Comparison of ENCODE assay signal across 26 mouse cellular contexts in genomic region chr7:97632897-97633296, GRCm38 (mm10).
"Had no signal": no experiment of that assay in that cellular context is flagged by ENCODE, and none has a peak within 500 bp of the region (broad histone marks: within the 10 kb centered on the region; RNA-seq: fewer than 3 reads in every experiment).

No protein-coding gene starts in this region.

- H3K4me2 ChIP-seq: heart, embryonic 11.5 days; heart, embryonic 13.5 days; heart, embryonic 15.5 days; hindbrain, embryonic 13.5 days; hindbrain, embryonic 15.5 days; kidney, embryonic 15.5 days; limb, embryonic 13.5 days; limb, embryonic 15.5 days; liver, embryonic 12.5 days had no signal

- ATAC-seq: hindbrain, postnatal 0 days; intestine, embryonic 16.5 days; liver, embryonic 12.5 days had no signal

- H3K9ac ChIP-seq: heart, embryonic 13.5 days; heart, embryonic 15.5 days; hindbrain, embryonic 13.5 days; hindbrain, embryonic 15.5 days; kidney, embryonic 15.5 days; limb, embryonic 13.5 days; limb, embryonic 15.5 days; liver, embryonic 12.5 days had no signal

- H3K4me1 ChIP-seq: hindbrain, embryonic 13.5 days; hindbrain, embryonic 15.5 days; kidney, embryonic 15.5 days; limb, embryonic 15.5 days; liver, embryonic 12.5 days had no signal

- H3K27ac ChIP-seq: heart, adult 2 months; heart, embryonic 13.5 days; heart, embryonic 15.5 days; hindbrain, embryonic 13.5 days; hindbrain, embryonic 15.5 days; hindbrain, postnatal 0 days; kidney, embryonic 15.5 days; kidney, postnatal 0 days; limb, embryonic 13.5 days; limb, embryonic 15.5 days; liver, embryonic 12.5 days had no signal

- H3K36me3 ChIP-seq: heart, embryonic 15.5 days; hindbrain, embryonic 13.5 days; hindbrain, embryonic 15.5 days had no signal

- H3K4me3 ChIP-seq: heart, adult 2 months; heart, embryonic 13.5 days; heart, embryonic 15.5 days; hindbrain, embryonic 13.5 days; hindbrain, embryonic 15.5 days; kidney, embryonic 15.5 days; limb, embryonic 13.5 days; limb, embryonic 15.5 days; liver, embryonic 12.5 days had no signal

- DNase-seq: gastrocnemius, postnatal 14 days; gastrocnemius, postnatal 36 days; heart, adult 11 months; heart, adult 2 months; heart, postnatal 14 days; heart, postnatal 36 days; kidney, adult 11 months; kidney, adult 2 months; kidney, adult 9 months; kidney, postnatal 14 days; kidney, postnatal 36 days; layer of hippocampus, adult 9-11 months; layer of hippocampus, postnatal 36 days; left cerebral cortex, postnatal 4 days had no signal

- H3K27me3 ChIP-seq: heart, embryonic 13.5 days; heart, embryonic 15.5 days; hindbrain, embryonic 13.5 days; hindbrain, embryonic 15.5 days; kidney, embryonic 15.5 days; limb, embryonic 13.5 days; limb, embryonic 15.5 days; liver, embryonic 12.5 days had no signal

- H3K9me3 ChIP-seq: heart, embryonic 13.5 days; heart, embryonic 15.5 days; hindbrain, embryonic 13.5 days; hindbrain, embryonic 15.5 days; kidney, embryonic 15.5 days; limb, embryonic 13.5 days; limb, embryonic 15.5 days; liver, embryonic 12.5 days had no signal
